Mouse (Mus musculus): ENCODE measurements around the gene Itprip. TPM values are rescaled to one million over a fixed set of nuclear protein-coding genes. Genes with fewer than 3 reads are reported as not detected.
A peak's percentile ranks its signal among the peaks of the same experiment; 100 is the strongest.

Gene Itprip
- total RNA-seq, 1 experiment from 2014 or later = 74.8 TPM

DNA sequence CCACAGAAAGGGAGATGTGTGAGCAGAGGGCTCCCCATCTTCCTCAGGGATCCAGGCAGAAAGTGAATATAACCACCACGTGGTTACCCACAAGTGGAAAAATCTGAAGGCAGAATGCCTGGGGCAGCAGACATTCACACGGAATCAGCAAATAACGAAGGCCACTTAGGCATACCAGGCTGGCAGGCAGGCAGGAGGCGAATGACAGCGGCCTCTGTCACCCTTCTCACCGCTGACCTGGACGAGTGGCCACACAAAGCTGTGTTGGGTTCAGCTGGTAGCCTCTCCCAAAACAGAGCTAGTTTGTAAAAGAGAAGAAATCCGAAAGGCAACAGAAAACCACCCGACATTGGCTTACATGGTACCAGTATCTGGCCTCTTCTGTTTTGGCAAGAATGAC is 1.1 kb downstream of the Itprip start:
- ATAC-seq (ENCODE audit: extremely low read depth, insufficient number of reproducible peaks, low FRiP score, poor library complexity, severe bottlenecking) = no peak

DNA sequence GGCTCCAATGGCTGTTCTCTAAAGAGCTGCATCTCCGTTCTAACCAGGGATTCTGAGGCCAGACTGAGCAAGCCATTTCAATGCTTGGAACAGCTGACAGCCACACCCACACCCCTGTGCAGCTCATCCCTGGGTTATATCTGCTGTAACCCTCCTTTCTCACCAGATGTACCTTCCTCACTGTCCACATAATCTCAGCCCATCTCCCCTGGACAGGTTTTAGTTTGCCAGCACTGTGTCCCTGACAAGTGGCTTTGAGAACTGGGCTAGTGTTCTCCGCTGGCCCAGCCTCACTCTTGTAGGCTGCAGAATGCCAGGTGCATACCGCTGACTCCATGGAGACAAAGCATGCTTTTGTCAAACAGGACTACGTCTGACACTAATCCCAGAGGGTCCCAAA is 1.7 kb downstream of the Itprip start:
- no peak for ATAC-seq (ENCODE audit: extremely low read depth, insufficient number of reproducible peaks, low FRiP score, poor library complexity, severe bottlenecking)

DNA sequence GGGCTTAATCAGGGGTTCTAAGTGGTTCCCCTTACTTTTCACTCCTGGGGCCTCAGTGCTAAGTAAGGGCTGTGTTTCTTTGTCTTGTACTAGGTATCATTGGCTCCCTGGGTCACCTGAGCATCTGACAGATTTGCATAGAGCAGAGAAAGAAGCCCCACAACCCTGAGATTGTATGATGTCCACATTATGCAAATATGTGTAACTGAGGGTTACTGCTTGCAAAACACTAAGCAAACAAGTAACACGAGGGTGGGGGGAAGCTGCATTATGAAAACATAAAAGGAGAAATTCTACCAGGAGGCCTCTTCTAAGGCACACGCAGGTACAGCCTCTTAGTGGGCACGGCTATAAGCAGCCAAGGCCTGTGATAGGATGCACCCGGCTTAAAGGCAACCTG is 3.8 kb downstream of the Itprip start:
- ATAC-seq (ENCODE audit: extremely low read depth, insufficient number of reproducible peaks, low FRiP score, poor library complexity, severe bottlenecking) = peak; percentile 77

DNA sequence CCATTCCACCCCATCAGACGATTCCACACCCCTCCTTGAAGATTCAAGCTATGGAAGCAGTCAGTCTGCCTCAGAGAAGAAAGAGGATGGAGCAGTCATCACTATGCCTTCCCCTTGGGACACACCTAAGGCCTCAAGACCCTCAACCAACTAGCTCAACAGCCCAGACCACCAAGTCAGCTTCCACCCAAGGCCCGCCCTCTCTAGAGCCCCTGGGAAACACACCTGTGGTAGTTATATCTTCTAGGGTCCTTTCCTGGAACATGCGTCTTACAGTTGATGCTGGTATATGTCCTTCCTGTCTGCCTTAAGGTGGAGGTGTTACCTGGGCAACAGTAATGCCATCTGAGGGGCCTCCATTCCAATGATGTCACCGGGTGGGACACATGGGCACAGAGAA is 4.9 kb downstream of the Itprip start:
- no peak for ATAC-seq (ENCODE audit: extremely low read depth, insufficient number of reproducible peaks, low FRiP score, poor library complexity, severe bottlenecking)

GRCm38 (mm10) chr19:47913344-47913743 is 5.8 kb downstream of the Itprip start:
- no peak for ATAC-seq (ENCODE audit: extremely low read depth, insufficient number of reproducible peaks, low FRiP score, poor library complexity, severe bottlenecking)

GRCm38 (mm10) chr19:47910751-47911150 is 8.3 kb downstream of the Itprip start:
- ATAC-seq (ENCODE audit: extremely low read depth, insufficient number of reproducible peaks, low FRiP score, poor library complexity, severe bottlenecking) = no peak

- peak; percentile 45 for ATAC-seq (ENCODE audit: extremely low read depth, insufficient number of reproducible peaks, low FRiP score, poor library complexity, severe bottlenecking)
These were observed 8.9 kb downstream of the Itprip start for GRCm38 (mm10) chr19:47910117-47910618.

DNA sequence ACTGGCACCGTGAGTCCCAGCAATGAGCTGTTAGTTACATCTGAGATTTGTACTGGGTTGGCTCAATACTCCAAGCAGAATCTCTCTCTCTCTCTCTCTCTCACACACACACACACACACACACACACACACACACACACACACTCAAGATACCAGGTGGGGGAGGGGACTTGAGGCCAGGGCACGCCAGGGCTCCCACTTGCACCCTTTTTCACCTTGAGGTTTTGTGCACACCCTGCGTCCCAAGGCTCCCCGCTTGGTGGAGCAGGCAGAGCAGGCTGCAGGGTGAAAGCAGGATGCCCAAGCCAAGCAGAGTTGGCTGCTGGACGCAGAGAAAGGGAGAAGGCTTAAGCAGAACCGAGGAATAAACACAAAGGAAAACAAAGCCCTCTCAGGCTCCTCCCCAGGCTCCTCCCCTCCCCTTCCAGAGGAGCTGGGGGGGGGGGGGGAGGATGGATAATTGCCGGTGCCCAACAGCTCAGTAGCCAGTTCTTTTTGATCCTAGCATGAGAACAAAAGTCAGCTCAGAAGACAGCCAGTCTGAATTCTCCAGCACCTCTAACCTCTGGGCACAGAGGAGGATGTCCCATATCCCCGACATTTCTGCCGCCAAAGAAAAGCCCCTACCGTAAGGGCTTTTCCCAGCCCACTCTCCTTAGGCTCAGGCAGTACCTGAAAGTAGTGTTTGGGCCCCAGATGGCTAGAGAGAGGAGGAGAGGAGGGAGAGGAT is 9.5 kb downstream of the Itprip start:
- ATAC-seq (ENCODE audit: extremely low read depth, insufficient number of reproducible peaks, low FRiP score, poor library complexity, severe bottlenecking) = 0 out of 2 replicates have a peak, but pooled peaks have one; percentile 3

GRCm38 (mm10) chr19:47908961-47909371 is 10.1 kb downstream of the Itprip start:
- no peak for ATAC-seq (ENCODE audit: extremely low read depth, insufficient number of reproducible peaks, low FRiP score, poor library complexity, severe bottlenecking)

GRCm38 (mm10) chr19:47907596-47907995 is 11.5 kb downstream of the Itprip start:
- ATAC-seq (ENCODE audit: extremely low read depth, insufficient number of reproducible peaks, low FRiP score, poor library complexity, severe bottlenecking) = no peak

DNA sequence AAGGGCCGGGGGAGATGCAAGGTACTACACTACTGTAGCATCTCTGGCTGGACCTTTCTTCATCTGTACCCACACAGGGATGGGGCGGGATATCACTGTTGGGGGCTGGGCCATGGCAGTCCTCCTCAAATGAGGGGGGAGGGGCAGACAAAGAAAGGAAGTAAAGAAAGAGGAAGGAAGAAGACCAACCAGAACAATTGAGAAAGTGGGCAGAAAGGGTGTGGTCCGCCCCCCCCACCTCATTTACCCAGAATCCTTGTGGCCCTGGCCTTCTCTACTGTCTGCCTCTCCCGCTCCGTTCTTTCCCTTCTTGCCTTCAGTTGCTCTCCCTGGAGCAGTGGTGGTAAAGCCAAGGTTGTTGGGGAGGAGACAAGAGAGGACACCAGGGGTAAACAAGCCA is 13.5 kb downstream of the Itprip start:
- peak; percentile 71 for ATAC-seq (ENCODE audit: extremely low read depth, insufficient number of reproducible peaks, low FRiP score, poor library complexity, severe bottlenecking)

- ATAC-seq (ENCODE audit: extremely low read depth, insufficient number of reproducible peaks, low FRiP score, poor library complexity, severe bottlenecking) = peak; percentile 5; the same call in 1 of the 2 replicates
These were observed 14.0 kb downstream of the Itprip start for GRCm38 (mm10) chr19:47905081-47905480.

GRCm38 (mm10) chr19:47903679-47904078 is 15.4 kb downstream of the Itprip start:
- no peak for ATAC-seq (ENCODE audit: extremely low read depth, insufficient number of reproducible peaks, low FRiP score, poor library complexity, severe bottlenecking)

DNA sequence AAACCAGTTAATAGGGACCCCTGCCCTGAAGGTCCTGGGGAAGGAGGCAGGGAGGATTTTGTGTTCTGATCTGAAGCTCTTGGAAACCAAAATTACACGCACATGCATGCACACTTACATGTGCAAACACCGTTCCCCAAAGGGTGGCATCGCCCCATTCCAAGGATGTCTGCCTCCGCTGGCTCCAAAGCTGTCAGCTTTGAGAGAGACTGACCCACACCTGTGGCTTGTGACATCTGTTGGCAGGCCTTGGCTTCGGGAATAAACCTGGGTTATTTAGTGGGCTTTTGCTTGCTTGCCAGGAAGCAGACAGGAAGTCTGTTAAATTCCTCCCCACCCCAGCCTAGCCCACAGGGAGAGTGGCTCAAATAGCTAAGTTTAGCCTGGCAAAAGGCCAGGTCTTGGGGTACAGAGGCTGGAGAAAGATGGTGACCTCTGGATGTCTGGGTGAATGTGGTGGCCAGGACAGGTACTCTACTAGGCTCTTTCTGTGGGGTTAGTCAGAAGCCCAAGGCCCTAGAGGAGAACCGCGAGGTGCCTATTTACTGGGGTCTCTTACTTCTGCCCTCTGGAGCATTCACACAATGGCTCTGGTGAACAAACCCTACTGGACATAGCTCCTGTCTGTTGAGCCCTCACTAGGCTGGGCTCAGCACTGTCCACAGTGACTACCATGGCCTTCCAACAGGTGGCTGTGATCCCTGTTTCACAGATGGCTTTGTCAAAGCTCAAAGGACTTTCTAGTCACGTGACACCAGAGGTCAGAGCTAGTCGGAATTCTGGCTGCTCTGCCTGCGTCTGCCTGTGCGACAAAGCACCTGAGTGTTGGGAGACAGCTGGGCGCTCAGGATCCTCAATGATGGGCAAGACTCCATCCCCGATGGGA is 16.5 kb downstream of the Itprip start:
- ATAC-seq (ENCODE audit: extremely low read depth, insufficient number of reproducible peaks, low FRiP score, poor library complexity, severe bottlenecking) = no peak

- ATAC-seq (ENCODE audit: extremely low read depth, insufficient number of reproducible peaks, low FRiP score, poor library complexity, severe bottlenecking) = no peak
These were observed 18.5 kb downstream of the Itprip start for GRCm38 (mm10) chr19:47900558-47900957.

DNA sequence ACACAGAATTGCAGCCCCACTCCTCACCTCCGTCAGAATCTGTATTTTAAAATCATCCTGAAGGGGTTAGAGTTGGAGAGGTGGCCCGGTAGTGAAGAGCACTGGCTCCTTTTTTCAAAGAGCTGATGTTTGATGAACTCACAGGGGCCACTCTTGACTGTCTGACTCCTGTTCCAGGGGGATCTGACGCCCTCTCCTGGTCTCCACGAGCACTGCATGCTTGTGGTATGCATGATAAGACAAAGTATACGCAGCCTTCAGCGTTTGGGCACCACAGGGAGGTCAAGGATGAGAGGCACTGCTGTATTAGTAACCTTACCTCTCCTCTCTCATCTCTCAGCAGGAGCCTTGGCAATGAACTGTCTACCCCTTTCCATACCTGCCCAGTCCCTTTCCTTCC is 19.1 kb downstream of the Itprip start:
- ATAC-seq (ENCODE audit: extremely low read depth, insufficient number of reproducible peaks, low FRiP score, poor library complexity, severe bottlenecking) = peak; percentile 34; the same call in 1 of the 2 replicates

DNA sequence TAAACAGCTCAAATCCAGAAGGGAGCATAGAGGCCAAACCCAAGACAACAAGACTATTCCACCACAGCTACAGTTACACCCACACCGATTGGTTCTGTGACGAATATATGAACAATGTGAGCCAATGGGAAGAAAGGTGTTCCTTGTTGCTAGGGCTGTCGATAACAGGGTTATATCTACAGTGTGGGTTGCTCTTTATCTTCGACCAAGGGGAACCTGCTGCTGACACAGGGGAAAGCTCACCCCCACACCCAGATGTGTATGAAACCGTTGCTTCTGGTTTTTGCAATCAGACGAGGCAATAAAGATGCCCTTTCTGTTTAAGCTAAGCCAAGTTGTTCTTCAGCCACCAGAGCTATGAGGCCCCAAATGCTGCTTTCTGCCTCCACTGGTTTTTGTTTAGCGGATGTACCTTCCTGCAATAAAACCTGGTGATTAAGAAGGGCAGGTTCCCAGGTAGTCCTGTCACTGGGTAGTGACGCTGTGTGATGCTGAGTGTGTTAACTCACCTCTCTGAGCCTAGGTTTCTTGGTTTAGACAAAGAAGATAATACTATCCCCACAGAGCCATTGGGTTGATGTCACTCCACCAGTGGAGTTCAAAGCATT is 20.5 kb downstream of the Itprip start:
- ATAC-seq (ENCODE audit: extremely low read depth, insufficient number of reproducible peaks, low FRiP score, poor library complexity, severe bottlenecking) = peak; percentile 21; the same call in 1 of the 2 replicates

DNA sequence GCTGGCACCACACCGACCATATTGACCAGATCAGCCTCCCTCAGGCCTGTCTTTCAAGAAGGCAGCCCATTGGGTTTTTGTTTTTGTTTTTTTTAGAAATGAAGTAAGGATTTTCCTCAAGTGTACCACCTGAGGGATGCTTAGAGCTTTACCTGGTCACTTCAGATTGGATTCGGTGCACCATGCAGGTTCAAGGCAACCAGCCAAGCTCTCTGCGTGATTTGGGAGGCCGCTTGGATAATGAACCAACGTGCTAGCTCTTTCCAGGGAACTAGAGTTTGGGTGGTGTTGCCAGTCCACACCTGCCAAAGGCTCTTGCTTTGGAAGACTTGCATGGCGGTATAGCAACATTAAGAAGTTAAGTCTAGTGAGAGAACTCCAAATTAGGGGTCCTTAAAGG is 26.0 kb downstream of the Itprip start:
- no peak for ATAC-seq (ENCODE audit: extremely low read depth, insufficient number of reproducible peaks, low FRiP score, poor library complexity, severe bottlenecking)

DNA sequence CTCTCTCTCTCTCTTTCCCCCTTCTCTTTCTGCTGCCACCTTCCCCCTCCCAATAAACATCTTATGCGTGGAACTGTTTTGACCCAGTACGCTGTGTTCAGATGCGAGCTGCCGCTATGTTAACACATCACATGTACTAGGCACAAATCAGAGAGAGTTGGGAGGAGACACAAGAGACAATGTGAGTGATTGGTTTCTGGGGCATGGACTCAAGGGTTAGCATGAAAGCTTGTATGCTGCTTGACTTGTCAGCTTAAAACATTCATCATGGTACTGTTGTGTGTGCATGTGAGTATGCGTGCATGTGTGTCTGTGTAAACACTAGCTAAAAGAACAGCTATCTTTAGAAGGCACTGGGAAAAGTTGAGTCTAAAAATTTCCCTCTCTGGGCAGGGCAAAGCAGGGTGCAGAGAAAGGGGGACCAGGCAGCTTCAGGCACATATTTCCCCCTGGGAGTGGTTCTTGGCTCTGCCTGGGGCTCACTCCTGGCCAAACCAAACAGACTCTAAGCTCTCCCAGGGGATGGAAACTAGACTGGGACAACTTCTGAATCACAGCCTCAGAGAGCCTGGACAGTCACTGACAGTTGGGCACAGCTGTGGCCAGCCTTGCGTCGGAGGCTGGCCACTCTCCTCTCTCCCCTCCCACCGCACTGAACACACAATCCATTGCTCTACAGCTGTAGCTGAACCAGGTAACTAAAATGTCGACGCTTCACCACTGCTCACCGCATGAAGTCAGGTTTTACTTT is 27.4 kb downstream of the Itprip start:
- ATAC-seq (ENCODE audit: extremely low read depth, insufficient number of reproducible peaks, low FRiP score, poor library complexity, severe bottlenecking) = no peak

Data from neutrophil, adult 5-6 weeks (primary cell).